Mouse (Mus musculus): Measurements from ENCODE around the gene Pex16. TPM values are rescaled to one million over a fixed set of nuclear protein-coding genes. Genes with fewer than 3 reads are reported as not detected.

Gene Pex16
- total and polyA plus RNA-seq, 2 experiments: 95.5 to 164 TPM

- DNase-seq (ENCODE audit: extremely low read depth, low read depth, low spot score): no peak
- H3K4me1 ChIP-seq (ENCODE audit: control insufficient read depth, insufficient read depth, low read length): no peaks in the 10 kb centered on the region
- 73% methylated on average over 6 of the region's 6 CpGs for WGBS
- no peak overlapping the region for H3K4me3 ChIP-seq (ENCODE audit: insufficient read depth, low read depth, low read length)
- no peak overlapping the region for H3K27ac ChIP-seq (replicated peaks; ENCODE audit: insufficient read depth, low read depth, low read length)
- no peaks in the 10 kb centered on the region for H3K36me3 ChIP-seq (ENCODE audit: control insufficient read depth, insufficient read depth, low read length)
- TF ChIP-seq POLR2A (IDR thresholded peaks at IDR 0.05; ENCODE audit: extremely low read depth, insufficient read depth, low read length) (no peak), CTCF (IDR thresholded peaks at IDR 0.05; ENCODE audit: low read depth, low read length) (no peak)
- H3K27me3 ChIP-seq (ENCODE audit: control insufficient read depth, insufficient read depth, low read length): peaks cover 16% of the 10 kb centered on the region
- H3K9ac ChIP-seq (ENCODE audit: low read depth, low read length): no peak overlapping the region
- no peaks in the 10 kb centered on the region for H3K79me2 ChIP-seq (ENCODE audit: control insufficient read depth, insufficient read depth, low read length)
Measured at GRCm38 (mm10) chr2:92390206-92390930, 15.9 kb downstream of the Pex16 start.

GRCm38 (mm10) chr2:92391116-92391515, 16.6 kb downstream of the Pex16 start:
- TF ChIP-seq POLR2A (IDR thresholded peaks at IDR 0.05; ENCODE audit: extremely low read depth, insufficient read depth, low read length): no peak
- TF ChIP-seq CTCF (IDR thresholded peaks at IDR 0.05; ENCODE audit: low read depth, low read length): no peak
- no peak overlapping the region for H3K4me3 ChIP-seq (ENCODE audit: insufficient read depth, low read depth, low read length)
- H3K9ac ChIP-seq (ENCODE audit: low read depth, low read length): no peak overlapping the region
- H3K36me3 ChIP-seq (ENCODE audit: control insufficient read depth, insufficient read depth, low read length): no peaks in the 10 kb centered on the region
- H3K4me1 ChIP-seq (ENCODE audit: control insufficient read depth, insufficient read depth, low read length): no peaks in the 10 kb centered on the region
- WGBS: 83% methylated on average over 8 of the region's 8 CpGs
- H3K27ac ChIP-seq (replicated peaks; ENCODE audit: insufficient read depth, low read depth, low read length): no peak overlapping the region
- peaks cover 16% of the 10 kb centered on the region for H3K27me3 ChIP-seq (ENCODE audit: control insufficient read depth, insufficient read depth, low read length)
- H3K79me2 ChIP-seq (ENCODE audit: control insufficient read depth, insufficient read depth, low read length): no peaks in the 10 kb centered on the region
- DNase-seq (ENCODE audit: extremely low read depth, low read depth, low spot score): no peak

GRCm38 (mm10) chr2:92391703-92392317, 17.3 kb downstream of the Pex16 start:
- H3K4me3 ChIP-seq (ENCODE audit: insufficient read depth, low read depth, low read length): peak overlapping the region; percentile 41; the same call in 1 of the 2 replicates
- no peaks in the 10 kb centered on the region for H3K79me2 ChIP-seq (ENCODE audit: control insufficient read depth, insufficient read depth, low read length)
- H3K27ac ChIP-seq (replicated peaks; ENCODE audit: insufficient read depth, low read depth, low read length): peak overlapping the region; percentile 35; the same call in 1 of the 2 replicates
- peaks cover 16% of the 10 kb centered on the region for H3K27me3 ChIP-seq (ENCODE audit: control insufficient read depth, insufficient read depth, low read length)
- peak; percentile 41 for DNase-seq (ENCODE audit: extremely low read depth, low read depth, low spot score)
- TF ChIP-seq POLR2A (IDR thresholded peaks at IDR 0.05; ENCODE audit: extremely low read depth, insufficient read depth, low read length) (no peak), CTCF (IDR thresholded peaks at IDR 0.05; ENCODE audit: low read depth, low read length) (no peak)
- H3K36me3 ChIP-seq (ENCODE audit: control insufficient read depth, insufficient read depth, low read length): no peaks in the 10 kb centered on the region
- H3K9ac ChIP-seq (ENCODE audit: low read depth, low read length): no peak overlapping the region; the same call in 1 of the 2 replicates
- no peaks in the 10 kb centered on the region for H3K4me1 ChIP-seq (ENCODE audit: control insufficient read depth, insufficient read depth, low read length)
- 24% methylated on average over 11 of the region's 11 CpGs for WGBS

DNA sequence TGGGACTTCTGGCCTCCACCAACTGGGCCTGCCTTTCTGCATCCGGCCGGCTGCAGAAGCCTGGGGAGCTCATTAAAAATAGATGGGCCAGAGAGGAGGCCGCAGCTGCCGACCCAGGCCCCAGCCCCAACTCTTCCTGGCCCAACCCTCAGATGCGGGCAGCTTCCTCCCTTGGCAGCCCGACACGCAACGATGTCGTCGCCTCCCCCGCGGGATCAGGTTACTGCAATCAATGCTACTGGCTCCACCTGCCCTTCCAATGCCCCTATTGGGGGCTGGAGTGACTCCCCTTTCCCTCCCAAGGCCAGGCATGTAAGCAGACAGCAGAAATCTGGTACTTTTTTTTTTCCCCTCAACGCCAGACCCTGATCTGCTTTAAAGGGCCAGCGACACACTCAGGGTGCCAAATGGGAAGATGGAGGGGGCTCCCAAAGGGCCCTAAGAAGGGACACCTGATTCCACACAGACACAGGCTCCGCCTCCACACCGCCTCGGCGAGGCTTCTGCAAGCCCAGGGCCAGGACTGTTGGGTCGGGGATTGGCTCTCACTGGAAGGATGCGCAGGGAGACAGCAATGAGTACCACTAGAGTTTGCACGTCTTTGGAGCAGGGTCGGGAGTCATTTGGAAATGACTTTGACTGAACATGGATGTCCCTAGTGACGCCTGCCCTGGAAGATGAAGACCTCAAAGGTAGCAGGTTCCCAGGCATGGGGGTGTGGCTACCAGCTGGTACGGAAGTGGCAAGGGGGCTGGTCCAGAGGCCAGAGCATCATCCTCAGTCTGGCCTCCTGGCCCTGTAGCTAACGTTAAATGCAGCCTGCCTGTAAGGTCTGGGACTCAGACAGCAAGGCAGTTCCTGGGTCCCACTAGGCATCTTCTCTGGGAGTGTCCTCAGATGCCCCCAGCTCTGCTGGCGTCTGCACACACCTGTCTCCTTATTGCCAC, 18.1 kb downstream of the Pex16 start:
- H3K79me2 ChIP-seq (ENCODE audit: control insufficient read depth, insufficient read depth, low read length): no peaks in the 10 kb centered on the region
- DNase-seq (ENCODE audit: extremely low read depth, low read depth, low spot score): no peak
- H3K36me3 ChIP-seq (ENCODE audit: control insufficient read depth, insufficient read depth, low read length): no peaks in the 10 kb centered on the region
- H3K4me3 ChIP-seq (ENCODE audit: insufficient read depth, low read depth, low read length): peak overlapping the region; percentile 41; the same call in 1 of the 2 replicates
- peak overlapping the region; percentile 35; the same call in 1 of the 2 replicates for H3K27ac ChIP-seq (replicated peaks; ENCODE audit: insufficient read depth, low read depth, low read length)
- H3K4me1 ChIP-seq (ENCODE audit: control insufficient read depth, insufficient read depth, low read length): no peaks in the 10 kb centered on the region
- peaks cover 16% of the 10 kb centered on the region for H3K27me3 ChIP-seq (ENCODE audit: control insufficient read depth, insufficient read depth, low read length)
- WGBS: 9% methylated on average over 26 of the region's 26 CpGs
- no peak overlapping the region; the same call in 1 of the 2 replicates for H3K9ac ChIP-seq (ENCODE audit: low read depth, low read length)
- no peak for TF ChIP-seq POLR2A (IDR thresholded peaks at IDR 0.05; ENCODE audit: extremely low read depth, insufficient read depth, low read length)
- TF ChIP-seq CTCF (IDR thresholded peaks at IDR 0.05; ENCODE audit: low read depth, low read length): no peak

GRCm38 (mm10) chr2:92395535-92395934, 21.1 kb downstream of the Pex16 start:
- DNase-seq (ENCODE audit: extremely low read depth, low read depth, low spot score): no peak
- Histone ChIP-seq H3K4me3 (ENCODE audit: insufficient read depth, low read depth, low read length) (no peak overlapping the region), H3K79me2 (ENCODE audit: control insufficient read depth, insufficient read depth, low read length) (no peaks in the 10 kb centered on the region), H3K27me3 (ENCODE audit: control insufficient read depth, insufficient read depth, low read length) (peaks cover 10% of the 10 kb centered on the region; the same call in 1 of the 2 replicates), H3K27ac (replicated peaks; ENCODE audit: insufficient read depth, low read depth, low read length) (no peak overlapping the region), H3K4me1 (ENCODE audit: control insufficient read depth, insufficient read depth, low read length) (no peaks in the 10 kb centered on the region), H3K9ac (ENCODE audit: low read depth, low read length) (no peak overlapping the region), H3K36me3 (ENCODE audit: control insufficient read depth, insufficient read depth, low read length) (no peaks in the 10 kb centered on the region)
- WGBS: 95% methylated on average over 3 of the region's 3 CpGs
- TF ChIP-seq POLR2A (IDR thresholded peaks at IDR 0.05; ENCODE audit: extremely low read depth, insufficient read depth, low read length) (no peak), CTCF (IDR thresholded peaks at IDR 0.05; ENCODE audit: low read depth, low read length) (no peak)

Measured in liver, adult 2 months (tissue).